Mouse (Mus musculus) c-Kit-positive CD71-positive TER-119-positive erythroid progenitor cells, embryonic 14.5 days (primary cell): ENCODE measurements around the gene Slc6a9.

Source experiments
- DNase-seq: peaks from one replicate; pipeline ENCODE4 v3.0.0-alpha.2; 2013; ENCODE audit warnings: low spot score

Slc6a9 gene

GRCm38 (mm10) chr4:117834457-117834844 lies at the start of gene Slc6a9:
Gene Slc6a9, plus strand, starts transcription at chr4:117834506.
- DNase-seq = no peak

GRCm38 (mm10) chr4:117786963-117787362 lies 47.3 kb upstream of the Slc6a9 start:
- DNase-seq = peak; percentile 20

GRCm38 (mm10) chr4:117788308-117788707 lies 46.0 kb upstream of the Slc6a9 start:
- no peak for DNase-seq

GRCm38 (mm10) chr4:117799904-117800303 lies 34.4 kb upstream of the Slc6a9 start:
- no peak for DNase-seq

GRCm38 (mm10) chr4:117806992-117807391 lies 27.3 kb upstream of the Slc6a9 start:
- DNase-seq = peak; percentile 53

- DNase-seq = no peak
These were observed 23.4 kb upstream of the Slc6a9 start for GRCm38 (mm10) chr4:117810933-117811332.

GRCm38 (mm10) chr4:117813591-117814192 lies 20.6 kb upstream of the Slc6a9 start:
- DNase-seq = no peak

GRCm38 (mm10) chr4:117814333-117814732 lies 20.0 kb upstream of the Slc6a9 start:
- no peak for DNase-seq

- no peak for DNase-seq
These were observed 17.5 kb upstream of the Slc6a9 start for GRCm38 (mm10) chr4:117816776-117817175.

GRCm38 (mm10) chr4:117818032-117818431 lies 16.3 kb upstream of the Slc6a9 start:
- no peak for DNase-seq

GRCm38 (mm10) chr4:117828572-117829145 lies 5.6 kb upstream of the Slc6a9 start:
- DNase-seq = no peak

- peak; percentile 82 for DNase-seq
These were observed 4.8 kb upstream of the Slc6a9 start for GRCm38 (mm10) chr4:117829260-117830123.

- DNase-seq = peak; percentile 91
These were observed 4.2 kb upstream of the Slc6a9 start for GRCm38 (mm10) chr4:117830124-117830551.

GRCm38 (mm10) chr4:117830801-117831200 lies 3.5 kb upstream of the Slc6a9 start:
- DNase-seq = no peak

GRCm38 (mm10) chr4:117831499-117831898 lies 2.8 kb upstream of the Slc6a9 start:
- DNase-seq = no peak

- DNase-seq = peak; percentile 77
These were observed 2.2 kb upstream of the Slc6a9 start for GRCm38 (mm10) chr4:117831920-117832691.

GRCm38 (mm10) chr4:117834845-117835530 lies 682 bp downstream of the Slc6a9 start:
- peak; percentile 86 for DNase-seq

- peak; percentile 76 for DNase-seq
These were observed 1.3 kb downstream of the Slc6a9 start for GRCm38 (mm10) chr4:117835531-117836111.

GRCm38 (mm10) chr4:117836204-117836767 lies 2.0 kb downstream of the Slc6a9 start:
- peak; percentile 90 for DNase-seq

- DNase-seq = no peak
These were observed 3.0 kb downstream of the Slc6a9 start for GRCm38 (mm10) chr4:117837271-117837670.

GRCm38 (mm10) chr4:117839366-117839765 lies 5.1 kb downstream of the Slc6a9 start:
- DNase-seq = no peak
